Mouse (Mus musculus) ZHBTc4 (cell line): ENCODE results near the gene Wdr37.

Experiments
- DNase-seq: peaks from one replicate; pipeline ENCODE4 v3.0.0-alpha.2; 2011; ENCODE audit warnings: low read depth, low spot score

Gene Wdr37

GRCm38 (mm10) chr13:8760940-8761339 lies 110.8 kb downstream of the Wdr37 start:
- no peak for DNase-seq
